Mouse (Mus musculus) T-helper 2 cell (primary cell): ENCODE measurements around the gene Cfap99.

Source experiments
- in situ Hi-C: fragments of 300-600 bp; cut with MboI, MseI; formaldehyde crosslinking; loops from one replicate; pipeline ENCODE4 v1.15.1; 2025; ENCODE audit warnings: high pct_unique_total_duplicates

The Cfap99 gene

GRCm38 (mm10) chr5:34278058-34278457 lies 10.3 kb upstream of the Cfap99 start:
- in situ Hi-C loops = no loop called here

- in situ Hi-C loops = no loop called here
Measured at GRCm38 (mm10) chr5:34279214-34279613, 9.2 kb upstream of the Cfap99 start.

GRCm38 (mm10) chr5:34280976-34281375 lies 7.4 kb upstream of the Cfap99 start:
- in situ Hi-C loops = no loop called here

GRCm38 (mm10) chr5:34283355-34283754 lies 5.0 kb upstream of the Cfap99 start:
- in situ Hi-C loops = no loop called here

GRCm38 (mm10) chr5:34284156-34284750 lies 4.1 kb upstream of the Cfap99 start:
- in situ Hi-C loops = no loop called here

GRCm38 (mm10) chr5:34285285-34285684 lies 3.1 kb upstream of the Cfap99 start:
- in situ Hi-C loops = no loop called here

- in situ Hi-C loops = no loop called here
Measured at GRCm38 (mm10) chr5:34286516-34286915, 1.9 kb upstream of the Cfap99 start.

- in situ Hi-C loops = no loop called here
Measured at GRCm38 (mm10) chr5:34287001-34287837, 1.2 kb upstream of the Cfap99 start.

- in situ Hi-C loops = no loop called here
Measured at GRCm38 (mm10) chr5:34287838-34288145, 608 bp upstream of the Cfap99 start.

- in situ Hi-C loops = no loop called here
Measured at GRCm38 (mm10) chr5:34289286-34289685, 886 bp downstream of the Cfap99 start.

GRCm38 (mm10) chr5:34293363-34293762 lies 5.0 kb downstream of the Cfap99 start:
- in situ Hi-C loops = loop anchor here (5.0 kb wide), 1 partner anchor 176 kb away; no protein-coding TSS in a partner anchor

GRCm38 (mm10) chr5:34294696-34295095 lies 6.3 kb downstream of the Cfap99 start:
- in situ Hi-C loops = loop anchor here (5.0 kb wide), 1 partner anchor 177 kb away; no protein-coding TSS in a partner anchor

- in situ Hi-C loops = no loop called here
Measured at GRCm38 (mm10) chr5:34295141-34295540, 6.7 kb downstream of the Cfap99 start.

- in situ Hi-C loops = no loop called here
Measured at GRCm38 (mm10) chr5:34298061-34298460, 9.7 kb downstream of the Cfap99 start.

GRCm38 (mm10) chr5:34298937-34299535 lies 10.6 kb downstream of the Cfap99 start:
- in situ Hi-C loops = no loop called here

- in situ Hi-C loops = loop anchor here (25.0 kb wide), 1 partner anchor 1610 kb away; no protein-coding TSS in a partner anchor
Measured at GRCm38 (mm10) chr5:34302377-34302776, 14.0 kb downstream of the Cfap99 start.

GRCm38 (mm10) chr5:34309016-34309415 lies 20.6 kb downstream of the Cfap99 start:
- in situ Hi-C loops = loop anchor here (25.0 kb wide), 1 partner anchor 1603 kb away; no protein-coding TSS in a partner anchor

GRCm38 (mm10) chr5:34319491-34320034 lies 31.2 kb downstream of the Cfap99 start:
- in situ Hi-C loops = loop anchor here (25.0 kb wide), 1 partner anchor 1593 kb away; no protein-coding TSS in a partner anchor

- in situ Hi-C loops = loop anchor here (25.0 kb wide), 1 partner anchor 1591 kb away; no protein-coding TSS in a partner anchor
Measured at GRCm38 (mm10) chr5:34321236-34321635, 32.8 kb downstream of the Cfap99 start.

- in situ Hi-C loops = no loop called here
Measured at GRCm38 (mm10) chr5:34325286-34325685, 36.9 kb downstream of the Cfap99 start.

GRCm38 (mm10) chr5:34326249-34326691 lies 37.9 kb downstream of the Cfap99 start:
- in situ Hi-C loops = no loop called here
